In genomic region chr6:72161751-72162150, GRCm38 (mm10) we compare ENCODE assay signal across 15 mouse cellular contexts.
DNase-seq lines count a peak whose midpoint lies in the region; ATAC-seq lines count a peak whose summit lies in the region.
"Had no signal": no experiment of that assay in that cellular context is flagged by ENCODE, and none has a peak within 500 bp of the region (broad histone marks: within the 10 kb centered on the region; RNA-seq: fewer than 3 reads in every experiment).

No protein-coding gene starts in this region.

- peaks cover 7 to 17% of the 10 kb centered on the region in 2 experiments for H3K4me1 ChIP-seq in heart, embryonic 14.5 days (ENCODE audit: control insufficient read depth in 2 of 2, insufficient read depth in 2 of 2, low read length in 2 of 2)
- peaks cover 6% of the 10 kb centered on the region; the same call in 1 of the 2 replicates for H3K4me1 ChIP-seq in kidney, embryonic 16.5 days (ENCODE audit: insufficient read depth, low read length)
- peaks cover 27% of the 10 kb centered on the region; the same call in 1 of the 2 replicates for H3K4me1 ChIP-seq in liver, embryonic 12.5 days
- peaks cover 5% of the 10 kb centered on the region; the same call in 1 of the 2 replicates for H3K4me1 ChIP-seq in midbrain, embryonic 15.5 days

- H3K9ac ChIP-seq in heart, embryonic 14.5 days (ENCODE audit: low read length), result no peak overlapping the region
- H3K9ac ChIP-seq in kidney, embryonic 16.5 days (replicated peaks; ENCODE audit: low read length), result no peak overlapping the region
- H3K9ac ChIP-seq in liver, embryonic 12.5 days, result no peak overlapping the region
- H3K9ac ChIP-seq in midbrain, embryonic 15.5 days, result no peak overlapping the region
- H3K9ac ChIP-seq: forebrain, embryonic 15.5 days; midbrain, embryonic 13.5 days had no signal

- no peak overlapping the region for H3K4me3 ChIP-seq in heart, embryonic 14.5 days (ENCODE audit: control insufficient read depth in 1 of 2, insufficient read depth in 1 of 2, low read depth in 1 of 2, low read length in 2 of 2)
- H3K4me3 ChIP-seq in kidney, embryonic 16.5 days (ENCODE audit: low read length), result no peak overlapping the region
- H3K4me3 ChIP-seq in liver, embryonic 12.5 days, result no peak overlapping the region
- no peak overlapping the region for H3K4me3 ChIP-seq in midbrain, embryonic 15.5 days
- H3K4me3 ChIP-seq: forebrain, embryonic 15.5 days; midbrain, embryonic 13.5 days; myocyte had no signal

- 0 out of 2 replicates have a peak, but pooled peaks have one; percentile 6 for ATAC-seq in heart, embryonic 14.5 days (ENCODE audit: insufficient number of reproducible peaks, insufficient read depth, low FRiP score, low read depth)
- no peak for ATAC-seq in kidney, embryonic 16.5 days (ENCODE audit: low FRiP score, low TSS enrichment)
- no peak for ATAC-seq in liver, embryonic 12.5 days
- ATAC-seq in megakaryocyte, adult 5-6 weeks (ENCODE audit: poor library complexity, severe bottlenecking), result peak; percentile 41
- ATAC-seq in midbrain, embryonic 15.5 days (replicated peaks), result no peak
- ATAC-seq: forebrain, embryonic 15.5 days; midbrain, embryonic 13.5 days had no signal

- no peaks in the 10 kb centered on the region for H3K36me3 ChIP-seq in heart, embryonic 14.5 days (ENCODE audit: control insufficient read depth, insufficient read depth, low read length)
- no peaks in the 10 kb centered on the region for H3K36me3 ChIP-seq in kidney, embryonic 16.5 days (ENCODE audit: insufficient read depth, low read length)
- H3K36me3 ChIP-seq in liver, embryonic 12.5 days, result no peaks in the 10 kb centered on the region
- no peaks in the 10 kb centered on the region for H3K36me3 ChIP-seq in midbrain, embryonic 15.5 days (replicated peaks)
- H3K36me3 ChIP-seq: forebrain, embryonic 15.5 days; midbrain, embryonic 13.5 days had no signal

- no peaks in the 10 kb centered on the region for H3K9me3 ChIP-seq in heart, embryonic 14.5 days (ENCODE audit: control insufficient read depth, low read length)
- no peaks in the 10 kb centered on the region for H3K9me3 ChIP-seq in kidney, embryonic 16.5 days (ENCODE audit: low read length)
- no peaks in the 10 kb centered on the region for H3K9me3 ChIP-seq in liver, embryonic 12.5 days (replicated peaks)
- no peaks in the 10 kb centered on the region for H3K9me3 ChIP-seq in midbrain, embryonic 15.5 days
- H3K9me3 ChIP-seq: forebrain, embryonic 15.5 days; midbrain, embryonic 13.5 days had no signal

- no peak overlapping the region for H3K4me2 ChIP-seq in heart, embryonic 14.5 days (ENCODE audit: low read length)
- H3K4me2 ChIP-seq in kidney, embryonic 16.5 days (replicated peaks; ENCODE audit: low read depth, low read length), result no peak overlapping the region
- peak overlapping the region; percentile 9 for H3K4me2 ChIP-seq in liver, embryonic 12.5 days
- H3K4me2 ChIP-seq in midbrain, embryonic 15.5 days, result no peak overlapping the region
- H3K4me2 ChIP-seq: forebrain, embryonic 15.5 days; midbrain, embryonic 13.5 days had no signal

- H3K27me3 ChIP-seq in heart, embryonic 14.5 days (ENCODE audit: control insufficient read depth, insufficient read depth, low read length), result no peaks in the 10 kb centered on the region
- H3K27me3 ChIP-seq in kidney, embryonic 16.5 days (ENCODE audit: insufficient read depth, low read length), result no peaks in the 10 kb centered on the region
- H3K27me3 ChIP-seq in liver, embryonic 12.5 days (replicated peaks), result peaks cover 8% of the 10 kb centered on the region; the same call in 1 of the 2 replicates
- H3K27me3 ChIP-seq in midbrain, embryonic 15.5 days (replicated peaks), result no peaks in the 10 kb centered on the region
- H3K27me3 ChIP-seq: forebrain, embryonic 15.5 days; midbrain, embryonic 13.5 days had no signal

- DNase-seq in heart, postnatal 36 days, result no peak
- DNase-seq in kidney, postnatal 14 days, result peak; percentile 12
- DNase-seq in ovary, adult 18-20 months (ENCODE audit: low spot score), result no peak
- DNase-seq: cerebellum, adult 11 months; cerebellum, postnatal 14 days; right cerebral cortex, postnatal 14 days; thymus, adult 18-20 months had no signal

- WGBS in heart, embryonic 14.5 days, result 75% methylated on average over 5 of the region's 5 CpGs
- 51% methylated on average over 5 of the region's 5 CpGs for WGBS in kidney, embryonic 16.5 days
- 52% methylated on average over 5 of the region's 5 CpGs for WGBS in liver, embryonic 12.5 days (ENCODE audit: insufficient replicate concordance)
- WGBS in midbrain, embryonic 15.5 days, result 90% methylated on average over 5 of the region's 5 CpGs

- 0 out of 4 replicates have a peak overlapping the region, but pooled peaks of 1 of the 2 experiments have one; percentile 30 for H3K27ac ChIP-seq in heart, embryonic 14.5 days (replicated peaks in 1 of 2; ENCODE audit: control insufficient read depth in 1 of 2, insufficient read depth in 1 of 2, low read depth in 2 of 2, low read length in 2 of 2)
- no peak overlapping the region for H3K27ac ChIP-seq in kidney, embryonic 16.5 days (ENCODE audit: low read length)
- H3K27ac ChIP-seq in liver, embryonic 12.5 days, result no peak overlapping the region
- no peak overlapping the region for H3K27ac ChIP-seq in midbrain, embryonic 15.5 days
- H3K27ac ChIP-seq: forebrain, embryonic 15.5 days; midbrain, embryonic 13.5 days had no signal

- intact Hi-C loops in heart, postnatal 36 days (cut with DNase I), result no loop called here

Comparison
In these comparisons a context has a peak if more than half of its experiments do, and no peak if none do; other contexts are left out.
1. ATAC-seq: peak in heart, embryonic 14.5 days (single experiment) and megakaryocyte, adult 5-6 weeks (single experiment); none in kidney, embryonic 16.5 days (single experiment), liver, embryonic 12.5 days (single experiment) and midbrain, embryonic 15.5 days (single experiment).